Mouse (Mus musculus): ENCODE measurements at regions not wholly inside any gene's neighbourhood (a gene's known extent, or its start where the extent isn't known, plus 50 kb on each side); places are given as distances from the start of the nearest gene placed in this dataset.
A peak's percentile ranks its signal among the peaks of the same experiment; 100 is the strongest.

- DNase-seq, result no peak
Measured at GRCm38 (mm10) chr15:56420681-56421080, 1056.7 kb downstream of the Slc22a22 start.

- DNase-seq, result no peak
Measured at GRCm38 (mm10) chr15:56391982-56392381, 1085.4 kb downstream of the Slc22a22 start.

- no peak for DNase-seq
Measured at GRCm38 (mm10) chr15:56378511-56378910, 1098.9 kb downstream of the Slc22a22 start.

DNA sequence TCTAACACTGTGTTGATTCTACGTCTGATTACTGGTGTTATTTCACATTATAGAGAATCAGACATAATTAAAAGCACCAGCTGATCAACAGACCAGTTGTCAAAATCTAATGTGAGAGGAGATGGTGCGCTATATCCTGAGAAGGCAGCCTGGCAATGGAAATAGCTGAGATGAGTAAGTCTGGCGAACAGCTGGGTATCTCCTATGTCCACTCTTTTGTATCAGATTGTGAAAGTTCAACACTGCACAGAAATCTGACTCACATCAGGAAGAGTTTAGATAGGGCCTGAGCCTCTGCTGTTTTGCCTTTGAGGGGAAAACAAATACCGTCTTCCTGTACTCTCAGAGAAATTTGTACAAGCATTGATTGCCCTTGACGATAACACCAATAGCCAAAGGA, 1126.5 kb downstream of the Slc22a22 start:
- DNase-seq, result no peak

GRCm38 (mm10) chr15:56346111-56346510, 1131.3 kb downstream of the Slc22a22 start:
- peak in 1 of 2 experiments; percentile 0 for DNase-seq

GRCm38 (mm10) chr15:56344973-56345372, 1132.5 kb downstream of the Slc22a22 start:
- DNase-seq, result no peak

DNA sequence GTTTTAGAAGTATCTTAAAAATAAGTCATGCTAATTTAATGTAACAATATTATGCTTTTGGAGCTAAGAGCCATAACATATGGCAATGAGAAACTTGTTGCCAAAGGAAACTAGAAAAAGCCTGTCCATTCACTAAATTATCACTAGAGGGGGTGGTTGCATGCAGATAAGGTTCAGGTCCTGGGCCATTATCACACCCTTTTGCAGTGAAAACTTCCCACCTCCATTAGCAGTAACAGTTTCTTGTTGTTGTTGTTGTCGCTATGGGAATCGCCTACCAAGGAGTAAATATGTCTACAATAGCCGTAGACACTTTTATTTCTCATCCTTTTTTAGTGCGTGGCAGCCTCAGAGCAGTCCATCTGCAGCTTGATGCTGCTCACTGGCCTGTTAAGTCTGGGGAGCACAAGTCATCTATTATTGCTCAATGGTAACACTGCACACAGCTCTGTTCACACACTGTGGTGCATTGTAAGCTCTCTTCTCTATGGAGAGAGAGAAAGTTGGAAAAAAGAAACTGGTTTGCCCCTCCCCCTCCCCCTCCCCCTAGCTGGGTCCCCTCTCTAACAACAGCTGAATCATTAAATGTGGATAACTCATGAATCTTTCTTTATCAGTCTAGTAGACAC, 1133.0 kb downstream of the Slc22a22 start:
- DNase-seq, result no peak

GRCm38 (mm10) chr15:56337879-56338278, 1139.5 kb downstream of the Slc22a22 start:
- no peak for DNase-seq

GRCm38 (mm10) chr15:56336449-56336848, 1141.0 kb downstream of the Slc22a22 start:
- DNase-seq, result peak in 1 of 2 experiments; percentile 17

- no peak for DNase-seq
Measured at GRCm38 (mm10) chr15:56335011-56335410, 1142.4 kb downstream of the Slc22a22 start.

DNA sequence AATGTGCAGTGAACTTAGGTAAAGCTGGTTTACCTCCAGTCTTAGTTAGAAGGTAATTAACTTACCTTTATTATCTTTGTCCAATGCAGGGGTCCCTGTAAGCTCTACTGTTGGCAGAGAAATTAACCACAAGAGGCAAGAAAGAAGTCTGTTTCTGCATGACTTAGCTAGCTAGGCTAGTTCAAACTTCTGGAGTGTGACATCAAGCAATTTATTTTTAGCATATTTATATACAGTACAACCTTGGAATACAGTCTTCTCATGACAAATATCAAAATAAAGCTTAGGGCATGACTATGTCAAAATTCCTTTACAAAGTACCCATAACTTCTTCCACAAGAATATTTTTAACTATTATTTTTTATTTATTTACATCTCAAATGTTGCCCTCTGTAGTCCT, 1156.9 kb downstream of the Slc22a22 start:
- DNase-seq, result no peak

- no peak for DNase-seq
Measured at GRCm38 (mm10) chr15:56294910-56295438, 1182.5 kb downstream of the Slc22a22 start.

DNA sequence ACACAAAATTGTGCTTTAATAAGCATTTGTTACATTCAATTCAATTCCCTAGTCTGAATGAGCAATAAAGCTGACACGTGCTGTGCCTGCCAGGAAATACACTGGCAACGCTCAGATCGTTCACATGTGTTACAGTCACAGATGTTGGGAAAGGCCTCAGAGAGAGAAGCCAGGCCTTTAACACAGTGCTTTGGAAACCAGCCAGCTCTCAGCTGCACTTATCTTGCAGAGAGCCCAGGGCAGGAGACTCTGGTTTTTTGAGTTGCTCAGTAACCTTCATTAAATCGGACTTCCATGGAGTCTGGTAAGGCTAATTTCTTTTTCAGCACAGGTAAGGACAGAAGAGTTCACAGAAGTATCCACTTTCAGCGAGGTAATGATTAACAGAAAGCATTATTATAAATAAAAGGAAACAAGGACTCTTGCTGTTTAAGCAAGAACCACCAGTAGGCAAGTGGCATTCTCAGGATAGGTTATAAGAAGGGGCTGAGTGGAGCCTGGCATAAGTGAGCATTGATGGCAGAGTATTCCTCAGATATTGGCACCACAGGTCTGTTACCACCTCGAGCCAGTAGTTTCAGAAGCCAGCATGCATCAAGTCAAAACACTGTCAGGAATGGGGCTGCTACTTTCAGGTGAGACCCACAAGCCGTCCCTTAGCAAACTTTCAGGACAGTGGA, 1198.7 kb downstream of the Slc22a22 start:
- DNase-seq, result peak; percentile 17 to 57

- no peak for DNase-seq
Measured at GRCm38 (mm10) chr15:56278006-56278405, 1199.4 kb downstream of the Slc22a22 start.

DNA sequence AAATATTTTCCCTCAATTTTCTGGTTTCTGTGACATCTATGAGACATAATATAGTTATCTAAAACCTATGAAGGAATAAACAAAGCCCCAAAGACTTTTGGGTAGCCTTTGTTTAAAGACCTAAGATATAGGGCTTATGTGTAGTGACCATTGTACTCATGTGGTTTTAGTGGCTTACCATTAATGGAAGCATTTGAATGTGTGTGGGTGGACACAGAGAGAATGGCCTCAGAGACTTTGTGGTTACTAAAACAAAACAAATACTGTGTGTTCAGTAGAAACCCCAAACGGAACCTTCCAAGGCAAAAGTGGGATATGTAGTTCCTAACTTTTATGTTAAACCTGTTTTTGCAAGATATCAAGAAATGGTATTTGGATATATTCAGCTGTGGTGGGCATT, 1228.7 kb downstream of the Slc22a22 start:
- no peak for DNase-seq

- DNase-seq, result peak; percentile 13 to 34
Measured at GRCm38 (mm10) chr15:56244004-56244735, 1233.3 kb downstream of the Slc22a22 start.

DNA sequence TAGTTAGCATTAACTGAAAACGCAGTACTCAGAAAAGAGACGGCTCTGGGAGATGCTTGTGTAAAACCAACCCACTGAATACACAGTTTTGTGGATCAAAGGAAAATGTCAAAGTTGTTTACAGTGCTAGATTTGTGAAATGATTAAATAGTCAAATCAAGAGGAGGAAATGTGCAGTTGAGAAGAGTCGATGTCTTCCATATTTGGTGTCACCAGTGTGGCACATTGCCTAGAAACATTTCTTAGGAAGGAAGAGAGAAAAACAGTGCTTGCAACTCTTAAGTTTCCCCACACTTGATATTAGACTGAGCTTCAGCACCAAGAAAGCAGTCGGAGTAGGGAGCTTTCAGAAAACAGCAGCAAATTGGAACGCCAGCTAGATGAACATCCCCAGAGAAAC, 1274.9 kb downstream of the Slc22a22 start:
- DNase-seq, result no peak

GRCm38 (mm10) chr15:56199336-56199735, 1278.1 kb downstream of the Slc22a22 start:
- no peak for DNase-seq

- DNase-seq, result no peak
Measured at GRCm38 (mm10) chr15:56197425-56198201, 1279.8 kb downstream of the Slc22a22 start.

DNA sequence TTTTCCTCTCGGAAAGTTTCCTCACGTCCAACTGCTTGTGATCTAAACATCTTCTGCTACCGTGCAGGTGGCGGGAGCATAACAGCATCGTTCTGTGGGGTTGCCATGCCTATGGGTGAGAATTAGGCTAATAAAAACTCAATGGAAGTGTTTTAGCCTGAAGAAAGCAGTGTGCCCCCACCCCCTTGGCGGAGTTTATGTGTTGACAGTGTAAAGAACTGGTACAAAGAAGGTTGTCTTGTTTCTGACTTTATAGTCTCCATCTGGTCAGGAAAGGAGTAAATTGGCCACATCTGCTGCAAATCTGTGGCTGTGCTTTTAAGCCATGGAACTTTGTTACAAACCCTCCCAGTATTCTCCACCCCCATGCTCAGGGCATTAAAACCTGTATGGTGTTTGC, 1311.2 kb downstream of the Slc22a22 start:
- no peak for DNase-seq

- DNase-seq, result no peak
Measured at GRCm38 (mm10) chr15:56158726-56159125, 1318.7 kb downstream of the Slc22a22 start.

DNA sequence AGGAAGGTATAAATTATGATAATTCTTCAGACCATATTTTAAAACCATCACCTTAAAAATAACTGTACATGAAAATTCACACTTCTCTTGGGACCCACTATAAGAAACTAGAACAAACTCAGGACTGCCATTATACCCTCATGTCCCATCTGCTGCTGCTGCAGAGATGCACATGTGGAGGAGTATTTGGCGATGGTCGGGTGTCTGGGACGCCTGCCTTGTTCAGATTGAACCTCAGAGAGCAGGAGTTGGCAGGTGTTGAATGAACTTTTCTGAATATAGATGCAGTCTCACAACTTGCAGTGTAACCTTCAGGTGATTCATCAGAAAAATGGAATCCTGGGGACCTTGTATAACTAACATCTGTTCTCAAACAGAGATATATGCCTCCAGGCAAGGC, 1338.0 kb downstream of the Slc22a22 start:
- DNase-seq, result no peak
